Mouse (Mus musculus): ENCODE data around the gene Fig4. TPM values are rescaled to one million over a fixed set of nuclear protein-coding genes. Genes with fewer than 3 reads are reported as not detected.

Gene Fig4
- polyA plus RNA-seq, 1 experiment = 8.4 TPM

DNA sequence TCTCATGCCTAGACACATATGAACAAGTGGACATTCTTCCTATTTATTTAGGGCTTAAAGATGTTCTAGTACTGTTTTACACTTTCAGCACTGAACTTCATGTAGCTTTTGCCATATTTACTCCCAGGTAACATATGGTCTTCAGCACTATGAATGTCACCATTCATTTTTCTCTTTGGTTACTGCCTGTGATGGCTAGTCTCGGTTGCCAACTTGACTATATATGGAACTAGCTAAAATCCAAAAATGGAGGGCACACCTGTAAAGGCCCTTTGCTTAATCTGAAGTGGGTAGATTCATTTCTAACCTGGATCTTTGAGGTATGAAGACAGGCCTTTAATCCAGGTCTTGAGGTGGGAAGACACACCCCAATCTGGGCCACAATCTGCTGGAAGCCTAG is 28.2 kb downstream of the Fig4 start:
- no peak for TF ChIP-seq POLR2A (IDR thresholded peaks at IDR 0.05; ENCODE audit: low read depth, low read length)
- TF ChIP-seq CTCF (IDR thresholded peaks at IDR 0.05; ENCODE audit: extremely low read depth, insufficient read depth, insufficient read length, insufficient replicate concordance) = no peak
- no peaks in the 10 kb centered on the region for H3K4me1 ChIP-seq (ENCODE audit: control insufficient read depth, insufficient read depth, insufficient read length)
- H3K27me3 ChIP-seq (ENCODE audit: control insufficient read depth, insufficient read depth, low read length) = no peaks in the 10 kb centered on the region
- 98% methylated on average over 1 of the region's 1 CpGs for WGBS
- H3K4me3 ChIP-seq (ENCODE audit: extremely low read depth, insufficient read depth, insufficient read length) = no peak overlapping the region
- peaks cover 17% of the 10 kb centered on the region for H3K36me3 ChIP-seq (ENCODE audit: control insufficient read depth, insufficient read depth, low read length)
- no peak overlapping the region for H3K27ac ChIP-seq (ENCODE audit: insufficient read depth, low read length)
- DNase-seq (ENCODE audit: low read depth in 1 of 2, low spot score in 2 of 2) = no peak

DNA sequence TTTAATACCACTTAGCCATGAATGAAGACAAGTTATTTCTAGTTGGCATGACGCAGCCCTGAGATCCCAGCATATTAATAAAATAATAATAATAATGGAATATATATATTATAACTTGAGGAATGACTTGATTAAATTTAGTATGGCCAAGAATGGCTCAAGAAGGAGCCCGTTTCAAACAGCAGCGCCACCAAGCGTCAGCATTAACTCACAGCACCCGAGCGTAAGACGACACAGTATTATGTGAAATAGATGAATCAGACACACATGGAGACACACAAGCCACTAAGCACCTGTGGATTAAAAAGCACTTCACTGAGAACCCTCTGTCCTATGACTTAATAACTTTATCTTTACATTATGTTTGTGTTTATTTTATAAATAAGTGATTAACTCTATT is 31.2 kb downstream of the Fig4 start:
- no peaks in the 10 kb centered on the region for H3K4me1 ChIP-seq (ENCODE audit: control insufficient read depth, insufficient read depth, insufficient read length)
- H3K36me3 ChIP-seq (ENCODE audit: control insufficient read depth, insufficient read depth, low read length) = peaks cover 35% of the 10 kb centered on the region
- H3K4me3 ChIP-seq (ENCODE audit: extremely low read depth, insufficient read depth, insufficient read length) = no peak overlapping the region
- DNase-seq (ENCODE audit: low read depth in 1 of 2, low spot score in 2 of 2) = no peak
- H3K27me3 ChIP-seq (ENCODE audit: control insufficient read depth, insufficient read depth, low read length) = no peaks in the 10 kb centered on the region
- H3K27ac ChIP-seq (ENCODE audit: insufficient read depth, low read length) = no peak overlapping the region
- TF ChIP-seq POLR2A (IDR thresholded peaks at IDR 0.05; ENCODE audit: low read depth, low read length) = no peak
- TF ChIP-seq CTCF (IDR thresholded peaks at IDR 0.05; ENCODE audit: extremely low read depth, insufficient read depth, insufficient read length, insufficient replicate concordance) = no peak
- 86% methylated on average over 7 of the region's 7 CpGs for WGBS

DNA sequence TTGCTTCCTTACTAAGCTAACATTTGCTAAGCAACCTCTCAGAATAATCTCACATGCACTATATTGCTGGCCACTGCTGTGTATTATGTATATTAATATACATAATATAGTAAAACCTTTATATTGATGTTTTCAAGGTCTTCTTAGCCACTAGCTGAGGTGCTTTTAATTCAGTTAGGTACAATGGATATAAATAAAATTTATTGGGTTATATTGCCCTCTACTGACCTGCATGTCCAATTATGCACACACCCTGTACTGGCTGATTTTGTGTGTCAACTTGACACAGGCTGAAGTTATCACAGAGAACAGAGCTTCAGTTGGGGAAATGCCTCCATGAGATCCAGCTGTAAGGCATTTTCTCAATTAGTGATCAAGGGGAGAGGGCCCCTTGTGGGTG is 41.2 kb downstream of the Fig4 start:
- DNase-seq (ENCODE audit: low read depth in 1 of 2, low spot score in 2 of 2) = no peak
- Histone ChIP-seq H3K27ac (ENCODE audit: insufficient read depth, low read length) (no peak overlapping the region), H3K4me3 (ENCODE audit: extremely low read depth, insufficient read depth, insufficient read length) (no peak overlapping the region), H3K27me3 (ENCODE audit: control insufficient read depth, insufficient read depth, low read length) (no peaks in the 10 kb centered on the region), H3K36me3 (ENCODE audit: control insufficient read depth, insufficient read depth, low read length) (peaks cover 10% of the 10 kb centered on the region), H3K4me1 (ENCODE audit: control insufficient read depth, insufficient read depth, insufficient read length) (no peaks in the 10 kb centered on the region)
- TF ChIP-seq POLR2A (IDR thresholded peaks at IDR 0.05; ENCODE audit: low read depth, low read length) = no peak
- no peak for TF ChIP-seq CTCF (IDR thresholded peaks at IDR 0.05; ENCODE audit: extremely low read depth, insufficient read depth, insufficient read length, insufficient replicate concordance)

DNA sequence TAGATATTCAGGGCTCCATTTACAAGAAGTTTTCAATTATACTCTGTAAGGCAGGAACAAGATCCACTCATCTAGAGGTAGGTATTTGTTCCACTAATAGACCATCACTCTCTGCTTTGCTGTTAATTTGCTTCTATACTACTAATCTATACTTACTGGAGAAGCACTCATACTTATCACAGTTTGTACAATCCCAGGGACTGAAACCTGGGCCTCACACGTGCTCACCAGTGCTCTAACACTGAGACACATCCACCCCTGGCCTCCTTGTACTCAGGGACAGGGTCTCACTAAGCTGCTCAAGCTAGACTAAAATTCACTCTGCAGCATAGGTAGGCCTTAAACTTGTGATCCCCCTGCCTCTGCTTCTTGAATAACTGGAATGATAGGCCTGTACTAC is 41.8 kb downstream of the Fig4 start:
- WGBS = 85% methylated on average over 1 of the region's 1 CpGs
- H3K27me3 ChIP-seq (ENCODE audit: control insufficient read depth, insufficient read depth, low read length) = no peaks in the 10 kb centered on the region
- H3K36me3 ChIP-seq (ENCODE audit: control insufficient read depth, insufficient read depth, low read length) = peaks cover 11% of the 10 kb centered on the region
- no peak overlapping the region for H3K27ac ChIP-seq (ENCODE audit: insufficient read depth, low read length)
- H3K4me3 ChIP-seq (ENCODE audit: extremely low read depth, insufficient read depth, insufficient read length) = no peak overlapping the region
- DNase-seq (ENCODE audit: low read depth in 1 of 2, low spot score in 2 of 2) = no peak
- TF ChIP-seq POLR2A (IDR thresholded peaks at IDR 0.05; ENCODE audit: low read depth, low read length) (no peak), CTCF (IDR thresholded peaks at IDR 0.05; ENCODE audit: extremely low read depth, insufficient read depth, insufficient read length, insufficient replicate concordance) (no peak)
- no peaks in the 10 kb centered on the region for H3K4me1 ChIP-seq (ENCODE audit: control insufficient read depth, insufficient read depth, insufficient read length)

DNA sequence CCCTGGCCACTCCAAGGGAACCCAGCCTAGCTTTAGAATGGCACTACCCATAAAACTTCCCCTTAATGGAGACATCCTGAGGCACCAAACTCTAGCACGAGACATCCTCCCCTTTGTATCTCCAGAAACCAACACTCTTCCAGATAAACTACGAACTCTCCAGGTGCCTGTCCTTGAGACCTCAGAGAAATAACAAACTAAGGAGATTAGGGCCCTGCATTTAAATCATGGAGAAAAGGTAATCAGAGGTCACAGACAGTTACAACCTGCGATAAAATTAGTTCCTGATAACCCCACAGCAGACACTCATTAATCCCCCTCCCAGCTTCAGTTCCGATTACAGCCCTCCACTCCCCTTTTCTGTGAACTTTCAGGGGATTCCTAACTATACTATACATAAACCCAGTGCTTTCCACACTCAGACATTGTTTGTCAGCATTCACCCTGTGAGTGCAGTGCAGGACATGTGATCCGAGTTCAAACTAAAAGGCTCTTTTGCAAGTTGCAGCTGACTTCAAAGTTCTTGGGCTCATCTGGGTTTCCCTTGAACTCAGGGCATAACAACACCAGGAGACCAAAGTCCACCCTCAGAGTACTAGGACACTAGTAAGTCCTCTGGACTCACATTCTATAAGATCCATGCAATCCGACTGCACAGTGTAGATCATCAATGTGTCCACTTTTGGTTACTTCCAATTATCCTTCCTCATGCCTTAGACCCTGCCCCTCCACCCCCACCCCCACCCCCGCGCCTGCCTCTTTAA is 42.6 kb downstream of the Fig4 start:
- H3K36me3 ChIP-seq (ENCODE audit: control insufficient read depth, insufficient read depth, low read length) = peaks cover 17% of the 10 kb centered on the region
- no peak overlapping the region for H3K27ac ChIP-seq (ENCODE audit: insufficient read depth, low read length)
- no peak for TF ChIP-seq POLR2A (IDR thresholded peaks at IDR 0.05; ENCODE audit: low read depth, low read length)
- TF ChIP-seq CTCF (IDR thresholded peaks at IDR 0.05; ENCODE audit: extremely low read depth, insufficient read depth, insufficient read length, insufficient replicate concordance) = no peak
- no peaks in the 10 kb centered on the region for H3K4me1 ChIP-seq (ENCODE audit: control insufficient read depth, insufficient read depth, insufficient read length)
- 89% methylated on average over 8 of the region's 8 CpGs for WGBS
- H3K4me3 ChIP-seq (ENCODE audit: extremely low read depth, insufficient read depth, insufficient read length) = no peak overlapping the region
- DNase-seq (ENCODE audit: low read depth in 1 of 2, low spot score in 2 of 2) = no peak
- no peaks in the 10 kb centered on the region for H3K27me3 ChIP-seq (ENCODE audit: control insufficient read depth, insufficient read depth, low read length)

DNA sequence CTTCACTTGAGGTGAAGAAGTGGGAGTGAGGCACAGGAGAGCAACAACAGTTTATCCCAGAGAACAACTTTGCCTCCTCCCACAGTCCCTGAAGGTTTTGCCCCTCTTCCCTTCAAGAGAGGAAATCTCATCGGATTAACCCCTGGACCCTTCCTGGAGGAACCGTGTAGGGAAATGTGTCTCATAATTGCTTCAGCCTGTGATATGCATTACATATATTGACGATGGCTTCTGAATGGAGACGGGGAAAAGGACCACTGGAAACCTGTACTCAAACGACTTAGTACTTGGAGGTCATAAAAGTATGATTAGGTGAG is 52.4 kb downstream of the Fig4 start:
- WGBS = 94% methylated on average over 5 of the region's 5 CpGs
- Histone ChIP-seq H3K4me3 (ENCODE audit: extremely low read depth, insufficient read depth, insufficient read length) (no peak overlapping the region), H3K36me3 (ENCODE audit: control insufficient read depth, insufficient read depth, low read length) (peaks cover 27% of the 10 kb centered on the region), H3K4me1 (ENCODE audit: control insufficient read depth, insufficient read depth, insufficient read length) (no peaks in the 10 kb centered on the region), H3K27ac (ENCODE audit: insufficient read depth, low read length) (no peak overlapping the region), H3K27me3 (ENCODE audit: control insufficient read depth, insufficient read depth, low read length) (no peaks in the 10 kb centered on the region)
- DNase-seq (ENCODE audit: low read depth in 1 of 2, low spot score in 2 of 2) = no peak
- TF ChIP-seq CTCF (IDR thresholded peaks at IDR 0.05; ENCODE audit: extremely low read depth, insufficient read depth, insufficient read length, insufficient replicate concordance) (no peak), POLR2A (IDR thresholded peaks at IDR 0.05; ENCODE audit: low read depth, low read length) (no peak)

DNA sequence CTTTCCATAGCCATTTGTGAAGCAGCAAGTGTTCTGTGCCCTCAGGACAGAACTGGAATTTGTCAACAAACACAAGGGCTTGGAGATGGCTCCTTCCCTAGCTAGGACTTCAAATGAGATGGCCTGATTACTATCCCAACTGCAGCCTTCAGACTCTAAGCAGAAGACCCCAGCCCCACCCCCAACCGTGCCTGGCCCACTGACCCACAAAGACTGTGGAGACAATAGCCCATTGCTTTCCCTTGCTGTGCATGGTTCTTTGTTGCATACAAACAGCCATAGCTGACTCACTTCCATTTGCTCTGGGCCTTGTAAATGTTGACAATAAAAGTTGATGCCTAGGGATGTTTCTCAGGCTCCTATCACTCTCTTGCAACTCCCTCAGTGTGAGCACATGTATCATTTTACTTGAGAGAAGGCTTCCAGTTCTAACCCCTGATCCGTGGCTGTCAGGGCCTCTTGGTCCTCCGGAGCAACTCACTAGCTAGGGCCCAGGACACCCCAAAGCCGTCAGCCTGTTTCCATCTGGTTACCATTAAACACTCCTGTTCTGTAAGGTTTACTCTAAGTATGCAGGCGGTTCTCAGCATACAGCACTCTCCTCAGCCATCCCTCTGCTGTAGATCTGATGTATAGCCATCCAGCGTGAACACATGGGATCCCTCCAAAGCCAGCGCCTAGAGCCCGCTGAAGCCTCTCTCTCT is 52.9 kb downstream of the Fig4 start:
- DNase-seq (ENCODE audit: low read depth in 1 of 2, low spot score in 2 of 2) = no peak
- H3K36me3 ChIP-seq (ENCODE audit: control insufficient read depth, insufficient read depth, low read length) = peaks cover 29% of the 10 kb centered on the region
- no peak for TF ChIP-seq POLR2A (IDR thresholded peaks at IDR 0.05; ENCODE audit: low read depth, low read length)
- no peak for TF ChIP-seq CTCF (IDR thresholded peaks at IDR 0.05; ENCODE audit: extremely low read depth, insufficient read depth, insufficient read length, insufficient replicate concordance)
- 92% methylated on average over 8 of the region's 8 CpGs for WGBS
- H3K27ac ChIP-seq (ENCODE audit: insufficient read depth, low read length) = no peak overlapping the region
- H3K4me1 ChIP-seq (ENCODE audit: control insufficient read depth, insufficient read depth, insufficient read length) = no peaks in the 10 kb centered on the region
- H3K27me3 ChIP-seq (ENCODE audit: control insufficient read depth, insufficient read depth, low read length) = no peaks in the 10 kb centered on the region
- H3K4me3 ChIP-seq (ENCODE audit: extremely low read depth, insufficient read depth, insufficient read length) = no peak overlapping the region
